Mouse (Mus musculus) E14TG2a.4 (cell line): ENCODE results near the gene Cyth4.

Experiments used
- CTCF ChIP-seq: conservative IDR thresholded peaks from 2 replicates; pipeline ENCODE4 v1.5.1; 2014; ENCODE audit warnings: low read length
- POU5F1 ChIP-seq: IDR thresholded peaks from 2 replicates; pipeline ENCODE4 v1.6.1; 2014; ENCODE audit warnings: low read length, borderline replicate concordance

DNA sequence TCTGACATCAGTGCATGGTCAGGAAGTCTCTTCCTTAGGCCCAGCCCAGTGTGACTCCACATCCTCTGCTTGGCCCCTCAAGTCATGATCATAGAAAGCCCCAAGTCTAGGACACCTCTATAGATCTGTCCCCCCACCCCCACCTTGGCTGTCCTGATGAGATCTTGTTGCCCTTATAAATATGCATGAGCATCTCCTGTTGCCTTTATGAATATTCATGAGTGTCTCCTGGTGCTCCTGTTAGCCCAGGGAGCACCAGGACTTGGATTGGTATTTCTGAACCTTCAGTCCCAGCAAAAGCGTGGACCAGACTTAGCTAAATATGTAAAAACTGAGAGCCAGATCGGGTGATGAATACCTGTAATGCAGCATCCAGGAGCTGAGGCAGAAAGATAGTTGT lies 35.5 kb downstream of the Cyth4 start:
- TF ChIP-seq CTCF (no peak), POU5F1 (peak; percentile 91; the same call in 1 of the 2 replicates)
